Mouse (Mus musculus) c-Kit-positive CD71-positive TER-119-positive erythroid progenitor cells, embryonic 14.5 days (primary cell): ENCODE data around the gene Gpatch1.
"Not testable (repeated sequence)": the region's sequence is repeated elsewhere in the genome, so short reads cannot be mapped to it uniquely, and the experiment has no call there.

Experiments
- DNase-seq: peaks from one replicate; pipeline ENCODE4 v3.0.0-alpha.2; 2013; ENCODE audit warnings: low spot score

Gpatch1 gene

DNA sequence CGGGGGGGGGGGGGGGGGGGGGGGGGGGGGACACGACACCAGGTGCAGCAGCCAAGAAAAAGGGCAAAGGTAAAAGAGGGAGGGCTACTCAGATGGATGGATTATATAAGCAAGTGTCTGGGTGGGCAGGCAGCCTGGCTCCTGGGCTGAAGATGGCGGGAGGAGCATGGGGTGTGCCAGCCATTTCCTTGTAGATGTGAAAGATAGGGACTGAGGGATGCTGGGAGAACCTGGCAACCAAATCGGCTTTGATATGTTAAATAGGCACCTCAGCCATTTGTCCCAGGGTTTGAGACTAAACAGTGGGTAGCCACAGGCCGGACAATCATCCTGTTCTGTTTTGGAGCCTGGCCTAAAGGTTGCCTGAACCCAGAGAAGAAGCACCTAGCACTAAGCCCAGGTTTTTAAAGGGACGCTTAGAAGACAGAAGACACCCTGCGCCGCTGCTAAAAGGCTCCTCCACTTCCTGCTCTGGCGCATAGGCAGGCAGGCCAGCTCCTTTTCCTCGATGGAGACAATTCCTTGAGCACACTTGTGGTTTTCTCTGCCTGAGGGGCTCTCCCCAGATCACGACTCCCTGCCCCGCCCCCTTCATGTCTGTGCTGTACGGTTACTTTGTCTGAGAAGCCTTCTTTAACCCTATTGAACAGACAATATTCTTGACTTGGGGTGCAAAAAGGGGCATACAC lies 4.6 kb upstream of the Gpatch1 start:
- no peak for DNase-seq

- DNase-seq = no peak
These were observed 3.9 kb upstream of the Gpatch1 start for GRCm38 (mm10) chr7:35322161-35322560.

DNA sequence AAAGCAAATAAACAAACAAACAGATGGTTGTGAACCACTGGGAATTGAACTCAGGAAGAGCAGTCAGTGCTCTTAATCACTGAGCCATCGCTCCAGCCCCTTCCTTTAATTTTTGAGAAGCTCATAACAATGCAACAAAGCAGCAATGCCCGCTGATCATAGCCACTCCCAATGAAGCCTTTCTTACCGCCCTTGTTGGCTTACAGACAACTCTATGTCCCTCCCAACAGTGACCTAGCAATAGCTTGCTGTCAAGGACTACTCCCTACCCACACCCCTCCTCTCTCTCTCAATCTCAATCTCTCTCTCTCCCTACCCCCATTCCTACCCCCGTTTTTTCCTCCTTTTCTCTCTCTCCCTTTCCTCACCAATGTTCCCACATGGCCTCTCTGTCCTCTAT lies 1.5 kb upstream of the Gpatch1 start:
- DNase-seq = no peak

DNA sequence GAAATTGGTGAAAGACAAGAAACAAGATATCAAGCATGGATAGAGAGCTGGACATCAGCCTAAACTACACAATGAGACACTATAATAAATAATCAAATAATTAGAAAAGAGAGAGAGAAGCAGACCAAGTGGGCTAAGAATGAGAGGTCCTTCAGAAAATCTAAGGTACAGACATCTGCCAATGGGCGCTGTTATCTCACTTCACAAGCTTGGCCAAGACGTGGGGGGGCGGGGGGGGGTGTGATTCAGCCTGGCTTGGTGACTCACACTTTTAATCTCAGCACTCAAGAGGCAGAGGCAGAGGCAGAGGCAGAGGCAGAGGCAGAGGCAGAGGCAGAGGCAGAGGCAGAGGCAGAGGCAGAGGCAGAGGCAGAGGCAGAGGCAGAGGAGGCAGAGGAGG lies 981 bp upstream of the Gpatch1 start:
- not testable (repeated sequence) for DNase-seq

DNA sequence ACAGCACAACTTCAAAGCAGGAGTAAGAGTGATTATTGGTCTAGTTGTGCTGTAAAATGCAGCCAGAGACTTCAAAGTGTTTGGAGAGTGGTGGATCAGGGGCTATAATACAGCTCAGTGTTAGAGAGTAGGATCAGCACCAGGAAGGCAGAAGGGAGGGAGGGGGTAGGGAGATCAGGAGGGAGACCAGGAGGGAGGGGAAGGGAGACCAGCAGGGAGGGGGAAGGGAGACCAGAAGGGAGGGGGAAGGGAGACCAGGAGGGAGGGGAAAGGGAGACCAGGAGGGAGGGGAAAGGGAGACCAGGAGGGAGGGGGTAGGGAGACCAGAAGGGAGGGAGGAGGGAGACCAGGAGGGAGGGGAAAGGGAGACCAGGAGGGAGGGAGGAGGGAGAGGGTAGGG lies 4.1 kb downstream of the Gpatch1 start:
- DNase-seq = no peak

DNA sequence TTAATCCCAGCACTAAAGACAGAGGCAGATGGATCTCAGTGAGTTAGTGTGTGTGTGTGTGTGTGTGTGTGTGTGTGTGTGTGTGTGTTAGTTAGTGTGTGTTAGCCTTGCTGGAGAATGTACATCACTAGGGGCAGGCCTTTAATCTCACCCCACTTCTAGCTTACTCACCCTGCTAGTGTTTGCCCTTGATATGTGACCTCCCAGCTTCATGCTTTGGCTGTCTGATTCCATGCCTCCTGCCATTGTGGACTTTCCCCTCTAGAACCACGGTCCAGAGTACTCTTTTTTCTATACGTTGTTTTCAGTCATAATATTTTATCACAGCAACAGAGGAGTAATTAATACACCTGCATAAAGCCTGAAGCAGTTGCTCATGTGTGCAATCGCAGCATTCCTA lies 7.0 kb downstream of the Gpatch1 start:
- no peak for DNase-seq

DNA sequence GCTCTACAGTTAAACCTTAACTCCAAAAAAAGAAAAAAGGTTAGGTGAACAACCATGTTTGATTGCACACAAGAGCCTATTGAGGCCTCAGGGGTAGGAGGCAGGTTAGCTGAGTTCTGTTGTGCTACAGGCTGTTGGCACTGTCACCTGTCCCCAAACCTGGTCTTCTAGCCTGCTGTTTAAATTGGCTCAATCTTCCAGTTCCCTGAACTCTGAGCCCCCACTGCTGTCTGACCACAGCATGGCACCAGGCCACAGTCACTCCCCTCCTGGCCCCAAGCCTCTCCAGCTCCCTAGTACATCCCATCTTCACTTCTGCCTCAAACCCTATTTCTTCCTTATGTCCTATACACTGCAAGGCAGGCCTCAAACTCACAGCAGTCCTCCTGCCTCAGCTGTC lies 17.4 kb downstream of the Gpatch1 start:
- DNase-seq = no peak

DNA sequence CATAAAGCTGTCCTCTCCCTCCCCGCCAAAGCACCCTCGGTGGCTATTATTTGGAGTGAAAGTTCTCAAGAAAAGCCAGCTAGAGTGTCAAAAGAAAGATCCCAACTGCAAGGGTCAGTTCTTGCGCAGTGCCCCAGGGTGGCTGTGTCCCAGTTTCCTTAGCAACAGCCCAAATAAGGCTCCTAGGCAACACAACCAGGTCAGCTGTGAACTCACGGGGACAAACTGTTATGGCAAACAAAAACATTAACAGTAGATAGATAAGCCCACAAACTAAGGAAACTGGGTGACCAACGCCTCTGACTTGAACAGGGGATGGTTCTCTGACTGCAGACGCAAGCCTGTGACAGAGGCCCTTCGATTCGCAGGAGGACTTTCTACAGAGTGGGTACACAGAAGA lies 18.6 kb downstream of the Gpatch1 start:
- no peak for DNase-seq

DNA sequence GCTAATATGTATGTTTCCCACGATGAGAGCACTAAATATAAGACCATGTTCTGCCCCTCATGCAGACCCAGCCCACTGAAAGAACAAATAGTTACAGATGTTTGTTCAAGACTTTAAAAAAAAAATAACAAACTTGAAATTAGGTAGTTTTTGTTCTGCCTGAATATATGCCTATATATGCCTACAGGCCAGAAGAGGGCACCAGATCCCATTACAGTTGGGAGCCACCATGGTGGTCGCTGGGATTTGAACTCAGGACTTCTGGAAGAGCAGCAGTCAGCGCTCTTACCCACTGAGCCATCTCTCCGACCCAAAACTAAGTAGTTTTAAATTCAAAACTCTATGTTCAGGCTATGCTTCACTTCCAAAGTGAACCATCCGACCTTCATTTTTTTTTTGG lies 20.4 kb downstream of the Gpatch1 start:
- DNase-seq = no peak

DNA sequence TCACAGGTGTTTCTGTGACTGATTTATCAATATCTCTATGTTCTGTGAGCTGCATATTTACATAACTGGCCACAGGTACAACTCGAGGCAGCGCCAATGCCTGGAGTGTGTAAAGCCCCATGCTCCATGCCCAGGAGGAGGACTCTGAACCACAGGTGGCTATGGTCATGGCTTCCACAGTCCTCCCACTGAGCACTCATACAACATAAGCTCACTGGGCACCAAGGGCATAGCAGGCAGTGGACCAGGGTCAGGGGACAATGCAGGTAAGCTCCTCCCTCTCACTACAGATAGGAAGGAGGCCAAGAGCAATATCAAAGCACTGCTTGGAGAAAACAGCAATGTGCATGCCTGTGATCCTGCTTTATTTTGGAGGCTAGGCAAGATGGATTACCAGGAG lies 22.6 kb downstream of the Gpatch1 start:
- DNase-seq = no peak

- no peak for DNase-seq
These were observed 24.8 kb downstream of the Gpatch1 start for GRCm38 (mm10) chr7:35293464-35293863.

DNA sequence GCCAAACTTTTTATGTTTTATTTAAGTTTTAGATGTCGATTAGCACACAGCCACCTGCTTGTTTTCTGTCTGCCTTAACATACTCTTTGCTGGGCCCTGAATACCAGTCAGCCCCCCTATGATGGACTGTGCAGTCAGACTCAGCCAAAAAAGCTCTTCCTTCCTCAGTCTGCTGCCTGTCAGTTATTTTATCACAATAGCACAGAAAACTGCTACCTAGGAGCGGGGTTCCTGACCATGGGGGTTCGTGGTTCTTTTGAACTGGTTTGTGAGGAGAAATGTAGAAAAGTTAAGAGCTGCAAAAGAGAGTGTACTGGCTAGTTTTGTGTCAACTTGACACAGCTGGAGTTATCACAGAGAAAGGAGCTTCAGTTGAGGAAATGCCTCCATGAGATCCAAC lies 39.3 kb downstream of the Gpatch1 start:
- no peak for DNase-seq

- no peak for DNase-seq
These were observed 40.8 kb downstream of the Gpatch1 start for GRCm38 (mm10) chr7:35277433-35277832.

- peak; percentile 17 for DNase-seq
These were observed 48.7 kb downstream of the Gpatch1 start for GRCm38 (mm10) chr7:35269443-35270024.

DNA sequence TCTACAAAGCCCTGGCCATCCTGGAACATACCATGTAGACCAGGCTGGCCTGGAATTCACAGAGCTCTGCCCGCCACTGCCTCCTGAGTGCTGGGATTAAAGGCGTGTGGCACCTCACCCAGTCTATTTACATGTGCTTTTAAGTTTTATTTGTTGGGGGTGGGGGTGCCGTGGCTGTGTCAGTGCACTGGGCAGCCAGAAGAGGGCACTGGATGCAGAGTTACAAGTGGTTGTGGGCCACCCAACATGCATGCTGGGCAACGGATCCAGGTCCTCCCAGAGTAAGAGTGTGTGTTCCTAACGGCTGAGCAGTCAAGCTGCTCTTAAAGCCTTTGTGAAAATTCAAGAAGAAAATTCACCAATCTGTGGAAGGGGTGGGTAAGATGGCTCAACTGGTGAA lies 50.4 kb downstream of the Gpatch1 start:
- DNase-seq = no peak

GRCm38 (mm10) chr7:35266666-35267065 lies 51.6 kb downstream of the Gpatch1 start:
- DNase-seq = peak; percentile 22

DNA sequence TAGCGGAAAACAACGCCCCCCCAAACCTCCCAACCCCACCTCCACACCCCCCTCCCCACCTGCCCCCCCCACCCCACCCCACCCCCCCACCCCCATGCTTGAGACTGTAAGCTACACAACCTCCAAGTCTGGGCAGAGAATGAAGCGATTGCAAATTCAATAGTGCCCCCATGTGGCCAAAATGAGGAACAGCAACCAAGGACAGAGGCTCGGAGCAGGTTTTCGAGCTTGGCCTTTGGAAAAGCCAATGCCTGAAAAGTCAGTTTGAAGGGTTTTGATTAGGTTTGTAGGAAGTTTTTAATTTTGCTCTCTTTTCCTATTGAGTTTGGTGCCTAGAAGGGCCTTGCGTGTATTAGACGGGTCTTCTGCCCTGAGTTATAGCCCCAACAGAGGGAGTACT lies 53.5 kb downstream of the Gpatch1 start:
- DNase-seq = peak; percentile 42

- no peak for DNase-seq
These were observed 54.4 kb downstream of the Gpatch1 start for GRCm38 (mm10) chr7:35263595-35264489.

GRCm38 (mm10) chr7:35259384-35259783 lies 58.9 kb downstream of the Gpatch1 start:
- DNase-seq = no peak

DNA sequence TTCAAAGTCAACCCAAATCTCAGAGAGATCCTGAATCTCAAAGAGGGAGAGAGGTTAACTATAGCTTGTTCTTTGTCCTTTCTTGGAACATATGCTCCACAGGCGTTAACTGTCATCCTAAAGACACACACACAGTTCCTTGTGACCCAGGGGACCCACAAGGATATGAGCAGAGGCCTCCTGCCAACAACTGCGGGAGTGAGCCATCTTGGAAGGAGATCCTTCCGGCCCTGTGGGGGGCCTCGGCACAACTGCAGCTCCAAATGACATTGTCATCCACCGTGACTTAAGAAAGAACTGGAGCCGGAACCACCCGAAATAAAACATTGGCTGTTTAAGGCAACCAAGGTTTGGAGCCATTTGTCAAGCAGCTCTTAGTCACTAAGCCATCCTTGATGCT lies 59.9 kb downstream of the Gpatch1 start:
- DNase-seq = no peak

DNA sequence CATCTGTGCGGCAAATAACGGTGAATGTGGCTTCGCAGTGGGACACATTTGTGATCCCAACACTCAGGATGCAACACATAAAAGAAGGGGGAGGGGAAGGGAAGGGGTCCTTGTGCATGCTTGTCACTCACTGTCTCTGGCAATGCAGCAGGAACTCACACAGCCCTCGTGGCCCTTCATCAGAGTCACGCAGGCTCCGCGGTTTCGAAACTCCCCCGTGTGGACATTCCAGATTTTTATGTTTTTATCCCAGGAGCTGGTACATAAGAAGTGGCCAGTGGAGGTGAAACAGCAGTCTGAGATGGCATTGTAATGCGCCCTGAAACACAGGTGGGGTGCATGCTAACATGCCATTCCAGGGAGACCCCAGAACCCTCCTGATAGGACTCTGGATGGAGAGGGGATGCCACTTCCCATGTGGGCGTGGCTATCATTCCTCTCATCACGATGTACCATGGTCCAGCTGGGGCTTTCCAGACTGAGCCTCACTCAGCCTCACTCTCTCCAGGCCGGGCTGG lies 66.1 kb downstream of the Gpatch1 start:
- no peak for DNase-seq

GRCm38 (mm10) chr7:35237935-35238334 lies 80.3 kb downstream of the Gpatch1 start:
- not testable (repeated sequence) for DNase-seq

- DNase-seq = peak; percentile 66
These were observed 82.9 kb downstream of the Gpatch1 start for GRCm38 (mm10) chr7:35235308-35235707.
